Mouse (Mus musculus) thymus, adult 2 months (tissue): ENCODE results near the gene Ephx1. TPM values are rescaled to one million over a fixed set of nuclear protein-coding genes. Genes with fewer than 3 reads are reported as not detected.

ENCODE experiments used
- DNase-seq: peaks from one replicate; pipeline ENCODE4 v3.0.0; 2021
- H3K27ac ChIP-seq: fragments of 200-500 bp; 2 replicates; pipeline ENCODE4 v1.5.1; 2012; ENCODE audit warnings: low read length, control low read depth; ENCODE audit not compliant: control insufficient read depth, insufficient read depth
- H3K27me3 ChIP-seq: fragments of 200-500 bp; 2 replicates; pipeline ENCODE4 v1.6.1; 2012; ENCODE audit warnings: mild to moderate bottlenecking, low read length, moderate library complexity, mixed read lengths; ENCODE audit not compliant: control insufficient read depth, insufficient read depth
- H3K36me3 ChIP-seq: fragments of 200-500 bp; 2 replicates; pipeline ENCODE4 v1.6.1; 2012; ENCODE audit warnings: mild to moderate bottlenecking, low read length, moderate library complexity; ENCODE audit not compliant: control insufficient read depth, insufficient read depth
- H3K4me1 ChIP-seq: fragments of 200-500 bp; replicated peaks from 2 replicates; pipeline ENCODE4 v1.6.1; 2012; ENCODE audit warnings: low read length; ENCODE audit not compliant: control insufficient read depth, insufficient read depth
- H3K4me3 ChIP-seq: fragments of 200-500 bp; 2 replicates; pipeline ENCODE4 v1.5.1; 2012; ENCODE audit warnings: mild to moderate bottlenecking, low read length, control low read depth, moderate library complexity; ENCODE audit not compliant: control insufficient read depth, insufficient read depth
- CTCF ChIP-seq: fragments of 200-500 bp; IDR thresholded peaks from 2 replicates; pipeline ENCODE4 v1.5.1; 2012; ENCODE audit warnings: mild to moderate bottlenecking, control low read depth, low read length, moderate library complexity, borderline replicate concordance; ENCODE audit not compliant: control insufficient read depth, poor library complexity, insufficient read depth; ENCODE audit errors: extremely low read depth
- POLR2A ChIP-seq: fragments of 200-500 bp; IDR thresholded peaks from 2 replicates; pipeline ENCODE4 v1.6.1; 2012; ENCODE audit warnings: mild to moderate bottlenecking, low read length, control low read depth, moderate library complexity; ENCODE audit not compliant: control insufficient read depth, poor library complexity, insufficient read depth; ENCODE audit errors: extremely low read depth
- WGBS: fragments of 180-500 bp; shearing (Covaris S2); methylation state at CpG from one replicate; pipeline ENCODE4 v1.1.7; 2018; 5-methylcytosine and 5-hydroxymethylcytosine counted together
- polyA plus RNA-seq: library from polyadenylated mRNA; depleted of rRNA; stranded (reverse); fragments of >200 nt; gene quantifications from 2 replicates; pipeline ENCODE4 v1.2.3, GENCODE M21; 2012; rRNA removed

Gene Ephx1
- polyA plus RNA-seq, 1 experiment: 39.3 TPM

- Histone ChIP-seq H3K4me3 (no peak within 1 kb of the TSS), H3K4me1 (peaks cover 8% of the 10 kb centered on the region), H3K27me3 (no peaks in the 10 kb centered on the region), H3K27ac (no peak within 1 kb of the TSS), H3K36me3 (no peaks in the 10 kb centered on the region)
- TF ChIP-seq CTCF (no peak), POLR2A (no peak)
- no peak for DNase-seq
- 93% methylated on average over 21 of the region's 21 CpGs for WGBS
Measured at GRCm38 (mm10) chr1:180934467-180935419, 86.0 kb downstream of the Ephx1 start, which contains the start of gene Lefty1. TSS of gene Lefty1 (plus strand) at chr1:180935022.

- 82% methylated on average over 6 of the region's 6 CpGs for WGBS
- Histone ChIP-seq H3K4me1 (peaks cover 8% of the 10 kb centered on the region), H3K27me3 (no peaks in the 10 kb centered on the region), H3K4me3 (no peak overlapping the region), H3K36me3 (no peaks in the 10 kb centered on the region), H3K27ac (no peak overlapping the region)
- DNase-seq: no peak
- TF ChIP-seq POLR2A: no peak
- no peak for TF ChIP-seq CTCF
Measured at GRCm38 (mm10) chr1:180933659-180934058, 87.0 kb downstream of the Ephx1 start.

- TF ChIP-seq CTCF (no peak), POLR2A (no peak)
- Histone ChIP-seq H3K4me3 (no peak overlapping the region), H3K27ac (no peak overlapping the region), H3K4me1 (peaks cover 4% of the 10 kb centered on the region), H3K27me3 (no peaks in the 10 kb centered on the region), H3K36me3 (no peaks in the 10 kb centered on the region)
- no peak for DNase-seq
- WGBS: 80% methylated on average over 3 of the region's 3 CpGs
Measured at GRCm38 (mm10) chr1:180931106-180931505, 89.6 kb downstream of the Ephx1 start.

GRCm38 (mm10) chr1:180929599-180929998 lies 91.1 kb downstream of the Ephx1 start:
- DNase-seq: no peak
- Histone ChIP-seq H3K4me1 (peaks cover 8% of the 10 kb centered on the region), H3K36me3 (no peaks in the 10 kb centered on the region), H3K4me3 (no peak overlapping the region), H3K27ac (no peak overlapping the region), H3K27me3 (no peaks in the 10 kb centered on the region)
- 91% methylated on average over 2 of the region's 2 CpGs for WGBS
- no peak for TF ChIP-seq CTCF
- no peak for TF ChIP-seq POLR2A

- Histone ChIP-seq H3K27me3 (no peaks in the 10 kb centered on the region), H3K27ac (no peak overlapping the region), H3K36me3 (no peaks in the 10 kb centered on the region), H3K4me3 (no peak overlapping the region), H3K4me1 (peaks cover 21% of the 10 kb centered on the region)
- TF ChIP-seq POLR2A (no peak), CTCF (no peak)
- 12% methylated on average over 4 of the region's 4 CpGs for WGBS
- DNase-seq: no peak
Measured at GRCm38 (mm10) chr1:180926286-180926685, 94.4 kb downstream of the Ephx1 start.

Other genes with a start within 250 kb of the Ephx1 start
- 750 and 796 TPM in 2 replicates for gene H3f3a, start 207.0 kb downstream of the Ephx1 start, polyA plus RNA-seq
- 18.4 and 19.4 TPM in 2 replicates for gene Sde2, start 169.8 kb downstream of the Ephx1 start, polyA plus RNA-seq
- 0.98 and 1.9 TPM in 2 replicates for gene Lefty2, start 127.8 kb downstream of the Ephx1 start, polyA plus RNA-seq
- 101 and 106 TPM in 2 replicates for gene Pycr2, start 116.6 kb downstream of the Ephx1 start, polyA plus RNA-seq
- gene Lefty1, start 85.9 kb downstream of the Ephx1 start, polyA plus RNA-seq: 6.0 and 6.4 TPM in 2 replicates
- 47.3 and 49.3 TPM in 2 replicates for gene Tmem63a, start 78.6 kb downstream of the Ephx1 start, polyA plus RNA-seq
- 0.06 and 0.09 TPM in 2 replicates for gene 9130409I23Rik, start 30.3 kb upstream of the Ephx1 start, polyA plus RNA-seq
- gene Nvl, start 123.3 kb upstream of the Ephx1 start, polyA plus RNA-seq: 21.7 and 24.5 TPM in 2 replicates
- 12.6 and 17.1 TPM in 2 replicates for gene Cnih4, start 123.8 kb upstream of the Ephx1 start, polyA plus RNA-seq
- gene Wdr26, start 191.1 kb upstream of the Ephx1 start, polyA plus RNA-seq: 62.4 and 74.9 TPM in 2 replicates